Mouse (Mus musculus) lung, postnatal 0 days (tissue): ENCODE data around the gene Olfr148.

ENCODE experiments used
- CTCF ChIP-seq: IDR thresholded peaks from 2 replicates; pipeline ENCODE4 v1.5.1; 2016; ENCODE audit warnings: antibody characterized with exemption, mild to moderate bottlenecking
- EP300 ChIP-seq: IDR thresholded peaks from 2 replicates; pipeline ENCODE4 v1.6.1; 2016; ENCODE audit warnings: antibody characterized with exemption, mild to moderate bottlenecking, control low read depth

DNA sequence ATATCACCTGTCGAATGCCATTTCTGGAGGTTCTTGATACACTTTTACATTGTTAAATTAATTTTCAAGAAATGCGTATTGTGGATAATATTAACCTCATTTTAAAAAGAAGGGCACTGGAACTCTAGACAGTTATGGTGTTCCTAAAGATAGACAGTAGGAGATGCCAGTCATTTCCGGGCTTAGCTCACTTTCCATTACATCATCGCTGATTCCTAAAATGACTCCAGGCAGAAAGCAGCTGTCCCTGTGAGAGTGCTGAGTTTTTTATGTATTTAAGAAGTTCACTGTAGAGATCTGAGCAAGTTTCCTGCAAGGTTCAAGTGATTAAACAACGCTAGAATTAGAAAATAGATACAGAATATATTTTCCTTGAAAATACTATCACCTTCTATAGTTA, 33.4 kb upstream of the Olfr148 start:
- no peak for TF ChIP-seq CTCF
- TF ChIP-seq EP300 = no peak
